Mouse (Mus musculus): Measurements from ENCODE around the gene Gmppa. TPM values are rescaled to one million over a fixed set of nuclear protein-coding genes. Genes with fewer than 3 reads are reported as not detected.

Gene Gmppa
- polyA plus RNA-seq (2015; fragmentation: Nextera tagmentation; extraction: Ambion mirVana): 80.3 and 88.5 TPM in 2 replicates

DNA sequence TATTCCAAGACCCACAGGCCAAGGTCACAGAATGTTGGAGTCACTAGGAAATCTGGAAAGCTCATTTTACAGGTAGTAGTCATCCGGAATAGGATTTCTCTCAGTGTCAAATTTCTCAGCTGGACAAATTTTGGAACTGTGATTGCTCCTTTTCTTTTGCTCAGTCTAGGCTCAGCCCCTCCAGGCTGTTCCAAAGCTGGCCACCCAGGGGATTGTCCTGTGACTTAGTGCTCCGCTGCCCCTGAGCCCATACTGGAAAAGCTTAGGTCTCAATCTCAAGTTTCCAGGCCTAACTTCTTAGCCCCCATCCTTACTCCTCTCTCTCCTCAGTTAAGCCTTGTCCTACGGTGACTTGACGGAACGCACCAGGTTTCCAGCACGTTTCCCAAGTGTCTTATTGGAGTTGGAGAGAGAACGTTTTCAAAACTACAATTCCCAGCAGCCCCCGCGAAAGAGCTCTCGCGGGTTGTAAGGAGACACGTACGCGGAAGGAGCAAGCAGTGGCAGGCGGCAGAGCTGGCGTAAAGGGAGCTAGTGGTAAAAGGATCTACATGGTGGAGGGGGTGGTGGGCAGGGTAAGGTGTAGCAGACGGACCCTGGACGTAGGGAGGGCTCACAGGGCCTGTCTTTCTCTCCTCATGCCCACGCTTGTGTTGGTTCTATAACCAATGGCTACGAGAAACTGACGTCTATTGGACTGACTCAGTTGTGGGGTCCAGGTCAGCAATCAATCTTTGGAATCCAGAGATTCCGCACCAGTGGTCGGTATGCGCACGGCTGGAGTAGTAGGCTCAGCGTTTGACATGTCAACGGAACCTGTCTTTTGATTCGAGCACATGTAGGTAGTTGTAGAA lies at the start of gene Gmppa:
Gmppa (plus strand) TSS at position 456 of the 854 bp plus-strand sequence.
- Histone ChIP-seq H3K4me1 (peaks cover 11% of the 10 kb centered on the region), H3K4me2 (peak within 1 kb of the TSS; percentile 62), H3K9ac (peak within 1 kb of the TSS; percentile 66), H3K9me3 (no peaks in the 10 kb centered on the region), H3K27me3 (no peaks in the 10 kb centered on the region), H3K4me3 (peak within 1 kb of the TSS; percentile 64), H3K27ac (peak within 1 kb of the TSS; percentile 55), H3K36me3 (no peaks in the 10 kb centered on the region)
- 6% methylated on average over 28 of the region's 28 CpGs for WGBS
- peak; percentile 85 for ATAC-seq (ENCODE audit: borderline replicate concordance, extremely low read depth, low FRiP score, low TSS enrichment)

DNA sequence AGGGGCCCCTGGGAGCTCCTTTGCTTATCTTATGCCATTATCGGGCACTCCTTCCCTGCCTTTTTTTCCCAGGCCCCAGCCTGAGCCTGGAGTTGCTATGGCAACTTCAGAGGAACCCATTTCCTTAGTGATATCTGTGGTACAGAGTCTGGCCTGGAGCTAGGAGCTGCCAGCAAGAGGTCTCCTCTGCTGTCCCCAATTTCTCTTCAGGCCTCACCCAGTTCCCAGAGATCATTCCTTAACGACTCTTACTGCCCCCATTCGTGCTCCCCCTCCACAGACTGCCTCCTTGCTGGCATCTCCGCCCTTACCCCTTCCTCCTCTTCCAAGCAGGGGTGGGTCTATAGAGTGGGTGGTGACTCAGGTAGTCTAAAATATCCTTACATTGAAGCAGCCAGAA lies 49.6 kb upstream of the Gmppa start:
- Histone ChIP-seq H3K9me3 (no peaks in the 10 kb centered on the region), H3K4me3 (no peak overlapping the region), H3K27ac (no peak overlapping the region), H3K36me3 (0 out of 2 replicates have a peak, but pooled peaks cover 2% of the 10 kb centered on the region), H3K27me3 (peaks cover 69% of the 10 kb centered on the region), H3K4me1 (peaks cover 43% of the 10 kb centered on the region), H3K4me2 (no peak overlapping the region), H3K9ac (no peak overlapping the region)
- ATAC-seq (ENCODE audit: borderline replicate concordance, extremely low read depth, low FRiP score, low TSS enrichment): no peak
- WGBS: 34% methylated on average over 4 of the region's 4 CpGs

DNA sequence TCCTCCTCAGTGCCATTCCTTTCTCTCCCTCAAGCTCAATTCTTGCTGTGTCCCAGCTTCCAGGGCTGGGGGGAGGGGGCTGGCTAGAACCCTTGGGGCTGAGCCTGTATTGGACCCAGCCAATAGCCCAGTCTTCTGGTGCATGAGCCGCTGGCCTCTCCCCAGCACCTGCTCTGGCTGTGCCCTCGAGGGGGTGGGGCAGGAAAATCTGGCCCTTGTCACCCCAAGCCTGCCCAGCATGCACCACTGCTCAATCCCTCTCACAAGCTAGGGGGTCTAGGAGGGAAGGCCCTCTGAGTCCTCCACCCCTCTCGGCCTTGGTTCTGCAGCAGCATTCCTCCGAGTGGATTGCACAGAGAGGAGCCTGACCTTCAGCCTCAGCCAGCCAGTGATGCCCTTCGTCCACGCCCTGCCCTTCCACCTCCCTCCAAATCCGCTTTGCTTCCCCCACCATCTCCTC lies 48.2 kb upstream of the Gmppa start:
- peak; percentile 10; the same call in 1 of the 2 replicates for ATAC-seq (ENCODE audit: borderline replicate concordance, extremely low read depth, low FRiP score, low TSS enrichment)
- peaks cover 36% of the 10 kb centered on the region for H3K4me1 ChIP-seq
- no peak overlapping the region for H3K27ac ChIP-seq
- no peaks in the 10 kb centered on the region for H3K9me3 ChIP-seq
- 30% methylated on average over 7 of the region's 7 CpGs for WGBS
- H3K27me3 ChIP-seq: peaks cover 64% of the 10 kb centered on the region
- no peak overlapping the region for H3K4me3 ChIP-seq
- no peak overlapping the region for H3K4me2 ChIP-seq
- H3K36me3 ChIP-seq: 0 out of 2 replicates have a peak, but pooled peaks cover 2% of the 10 kb centered on the region
- 0 out of 2 replicates have a peak overlapping the region, but pooled peaks have one; percentile 6 for H3K9ac ChIP-seq

DNA sequence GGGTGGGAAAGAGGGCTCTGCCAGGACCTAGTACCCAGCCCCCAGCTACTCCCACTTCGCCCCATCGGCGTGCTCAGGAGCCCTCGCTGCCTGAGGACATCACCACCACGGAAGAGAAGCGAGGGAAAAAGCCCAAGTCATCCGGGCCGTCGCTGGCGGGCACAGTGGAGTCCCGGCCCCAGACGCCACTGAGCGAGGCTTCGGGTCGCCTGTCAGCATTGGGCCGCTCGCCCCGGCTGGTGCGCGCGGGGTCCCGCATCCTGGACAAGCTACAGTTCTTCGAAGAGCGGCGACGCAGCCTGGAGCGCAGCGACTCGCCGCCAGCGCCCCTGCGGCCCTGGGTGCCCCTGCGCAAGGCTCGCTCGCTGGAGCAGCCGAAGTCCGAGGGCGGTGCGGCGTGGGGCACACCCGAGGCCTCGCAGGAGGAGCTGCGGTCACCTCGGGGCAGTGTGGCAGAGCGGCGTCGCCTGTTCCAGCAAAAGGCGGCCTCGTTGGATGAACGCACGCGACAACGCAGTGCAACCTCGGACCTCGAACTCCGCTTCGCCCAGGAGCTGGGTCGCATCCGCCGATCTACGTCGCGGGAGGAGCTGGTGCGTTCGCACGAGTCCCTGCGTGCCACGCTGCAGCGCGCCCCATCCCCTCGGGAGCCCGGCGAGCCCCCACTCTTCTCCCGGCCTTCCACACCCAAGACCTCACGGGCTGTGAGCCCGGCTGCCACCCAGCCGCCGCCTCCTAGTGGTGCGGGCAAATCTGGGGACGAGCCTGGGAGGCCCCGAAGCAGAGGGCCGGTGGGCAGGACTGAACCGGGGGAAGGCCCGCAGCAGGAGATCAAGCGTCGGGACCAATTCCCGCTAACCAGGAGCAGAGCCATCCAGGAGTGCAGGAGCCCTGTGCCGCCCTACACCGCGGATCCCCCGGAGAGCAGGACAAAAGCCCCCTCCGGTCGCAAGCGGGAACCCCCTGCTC lies 47.5 kb upstream of the Gmppa start:
- WGBS: 17% methylated on average over 94 of the region's 94 CpGs

DNA sequence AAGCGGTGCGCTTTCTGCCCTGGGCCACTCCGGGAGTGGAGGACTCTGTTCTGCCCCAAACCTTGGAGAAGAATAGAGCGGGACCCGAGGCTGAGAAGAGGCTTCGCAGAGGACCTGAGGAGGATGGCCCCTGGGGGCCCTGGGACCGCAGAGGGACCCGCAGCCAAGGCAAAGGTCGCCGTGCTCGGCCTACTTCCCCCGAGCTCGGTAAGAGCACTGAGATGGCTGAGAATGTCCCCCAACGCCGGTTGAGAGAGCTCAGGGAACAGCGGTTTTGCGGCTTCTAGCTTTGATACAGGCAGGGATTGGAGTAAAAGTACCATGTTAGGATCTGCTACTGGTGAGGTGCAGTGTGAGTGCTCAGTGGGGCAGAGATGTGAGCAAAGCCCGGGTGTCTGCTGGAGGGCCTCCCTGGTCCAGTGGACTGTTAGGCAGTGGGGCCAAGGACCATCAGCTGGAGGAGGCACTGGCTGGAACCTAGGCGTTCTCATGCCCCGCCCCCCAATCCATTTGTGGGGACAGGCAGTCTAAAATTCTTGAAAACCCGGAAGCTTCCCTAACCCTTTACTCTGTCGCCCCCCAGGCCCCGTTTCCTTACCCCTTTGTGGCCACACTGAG lies 46.7 kb upstream of the Gmppa start:
- WGBS: 43% methylated on average over 23 of the region's 23 CpGs
- no peak for ATAC-seq (ENCODE audit: borderline replicate concordance, extremely low read depth, low FRiP score, low TSS enrichment)
- peak overlapping the region; percentile 48; the same call in 1 of the 2 replicates for H3K4me2 ChIP-seq
- H3K27me3 ChIP-seq: peaks cover 53% of the 10 kb centered on the region
- no peaks in the 10 kb centered on the region for H3K9me3 ChIP-seq
- no peak overlapping the region for H3K9ac ChIP-seq
- no peak overlapping the region for H3K27ac ChIP-seq
- peaks cover 40% of the 10 kb centered on the region for H3K4me1 ChIP-seq
- 0 out of 2 replicates have a peak, but pooled peaks cover 2% of the 10 kb centered on the region for H3K36me3 ChIP-seq
- H3K4me3 ChIP-seq: peak overlapping the region; percentile 17; the same call in 1 of the 2 replicates

More for the DNA sequence above, 47.5 kb upstream of the Gmppa start:
- Histone ChIP-seq H3K4me2 (peak overlapping the region; percentile 48), H3K27ac (no peak overlapping the region), H3K9ac (0 out of 2 replicates have a peak overlapping the region, but pooled peaks have one; percentile 6), H3K36me3 (0 out of 2 replicates have a peak, but pooled peaks cover 2% of the 10 kb centered on the region), H3K9me3 (no peaks in the 10 kb centered on the region), H3K4me3 (peak overlapping the region; percentile 17), H3K4me1 (peaks cover 36% of the 10 kb centered on the region), H3K27me3 (peaks cover 59% of the 10 kb centered on the region)
- no peak for ATAC-seq (ENCODE audit: borderline replicate concordance, extremely low read depth, low FRiP score, low TSS enrichment)

DNA sequence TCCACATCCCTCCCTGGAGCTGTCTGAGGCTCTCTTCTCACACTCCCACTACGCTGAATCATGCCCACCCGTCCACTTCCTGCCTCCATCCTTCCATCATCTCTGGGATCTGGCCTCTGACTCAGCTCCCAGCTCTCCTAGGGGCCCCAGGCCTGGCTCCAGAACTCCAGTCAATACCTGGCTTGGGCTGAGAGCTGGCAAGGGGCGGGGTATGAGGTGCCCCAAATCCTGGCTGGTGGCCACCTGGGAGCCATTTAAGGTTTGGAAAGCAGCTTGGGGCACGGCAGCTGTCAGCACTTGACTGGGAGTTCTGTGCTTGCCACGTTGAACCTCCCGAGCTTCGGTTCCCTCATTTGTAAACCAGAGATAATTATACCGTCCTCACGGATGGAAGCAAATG lies 42.6 kb upstream of the Gmppa start:
- Histone ChIP-seq H3K9ac (no peak overlapping the region), H3K27ac (peak overlapping the region; percentile 19; the same call in 1 of the 2 replicates), H3K4me2 (no peak overlapping the region), H3K27me3 (peaks cover 21% of the 10 kb centered on the region), H3K4me3 (no peak overlapping the region), H3K4me1 (peaks cover 21% of the 10 kb centered on the region), H3K9me3 (no peaks in the 10 kb centered on the region), H3K36me3 (peaks cover 2% of the 10 kb centered on the region; the same call in 1 of the 2 replicates)
- ATAC-seq (ENCODE audit: borderline replicate concordance, extremely low read depth, low FRiP score, low TSS enrichment): no peak
- WGBS: 59% methylated on average over 9 of the region's 9 CpGs

DNA sequence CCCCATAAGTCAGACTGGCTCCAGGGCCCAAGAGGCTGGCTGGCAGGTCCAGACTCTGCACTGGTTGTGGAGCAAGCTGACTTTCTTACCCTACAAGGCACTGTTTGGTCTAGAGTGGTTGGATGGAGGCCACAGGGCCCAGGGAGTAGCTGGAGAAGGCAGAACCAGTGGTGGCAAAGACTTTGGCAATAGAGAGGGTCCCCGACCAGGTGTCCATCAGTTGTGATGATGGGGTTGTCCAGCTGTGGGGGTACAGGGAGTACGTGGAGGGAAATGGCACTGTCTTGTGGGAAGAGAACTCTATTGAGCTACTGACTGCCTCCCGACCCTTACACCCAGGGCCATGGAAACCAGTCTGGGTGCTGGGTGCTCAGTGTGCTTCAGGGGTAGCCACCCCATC lies 41.9 kb upstream of the Gmppa start:
- WGBS: 85% methylated on average over 3 of the region's 3 CpGs
- Histone ChIP-seq H3K4me2 (no peak overlapping the region), H3K27ac (no peak overlapping the region), H3K9me3 (no peaks in the 10 kb centered on the region), H3K27me3 (peaks cover 14% of the 10 kb centered on the region), H3K36me3 (peaks cover 2% of the 10 kb centered on the region; the same call in 1 of the 2 replicates), H3K4me1 (peaks cover 21% of the 10 kb centered on the region), H3K4me3 (no peak overlapping the region), H3K9ac (no peak overlapping the region)
- no peak for ATAC-seq (ENCODE audit: borderline replicate concordance, extremely low read depth, low FRiP score, low TSS enrichment)

DNA sequence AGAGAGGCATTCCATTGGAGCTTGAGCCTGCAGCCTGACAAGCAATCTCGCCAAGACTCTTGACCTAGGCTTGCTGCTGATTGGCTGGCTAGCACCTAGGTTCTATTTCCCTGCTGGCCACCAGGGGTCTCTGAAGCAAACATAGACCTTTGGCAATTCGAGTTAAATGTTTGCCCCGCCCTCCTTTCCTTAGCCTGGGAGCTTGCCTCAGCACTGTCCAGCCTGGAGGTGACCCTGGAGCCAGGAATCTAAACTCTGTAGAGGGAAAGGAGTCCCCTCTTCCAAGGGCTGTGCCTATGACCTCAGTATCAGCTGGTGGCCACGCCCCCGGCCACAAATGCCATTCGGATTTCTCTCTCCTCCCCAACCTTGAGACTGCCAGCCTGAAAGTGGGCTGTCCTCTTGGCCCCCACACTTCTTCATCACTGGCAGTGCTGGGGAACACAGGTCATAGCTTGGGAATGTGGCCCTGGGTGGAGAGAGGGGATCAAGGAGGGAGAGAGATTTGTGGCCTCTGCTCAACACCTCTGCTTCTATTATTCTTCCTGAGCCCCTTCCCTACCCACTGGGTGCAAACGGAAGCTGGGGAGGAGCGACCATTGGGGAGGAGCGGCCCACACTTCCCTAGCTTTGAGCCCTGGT lies 36.8 kb upstream of the Gmppa start:
- 7% methylated on average over 9 of the region's 9 CpGs for WGBS
- H3K9ac ChIP-seq: no peak overlapping the region

DNA sequence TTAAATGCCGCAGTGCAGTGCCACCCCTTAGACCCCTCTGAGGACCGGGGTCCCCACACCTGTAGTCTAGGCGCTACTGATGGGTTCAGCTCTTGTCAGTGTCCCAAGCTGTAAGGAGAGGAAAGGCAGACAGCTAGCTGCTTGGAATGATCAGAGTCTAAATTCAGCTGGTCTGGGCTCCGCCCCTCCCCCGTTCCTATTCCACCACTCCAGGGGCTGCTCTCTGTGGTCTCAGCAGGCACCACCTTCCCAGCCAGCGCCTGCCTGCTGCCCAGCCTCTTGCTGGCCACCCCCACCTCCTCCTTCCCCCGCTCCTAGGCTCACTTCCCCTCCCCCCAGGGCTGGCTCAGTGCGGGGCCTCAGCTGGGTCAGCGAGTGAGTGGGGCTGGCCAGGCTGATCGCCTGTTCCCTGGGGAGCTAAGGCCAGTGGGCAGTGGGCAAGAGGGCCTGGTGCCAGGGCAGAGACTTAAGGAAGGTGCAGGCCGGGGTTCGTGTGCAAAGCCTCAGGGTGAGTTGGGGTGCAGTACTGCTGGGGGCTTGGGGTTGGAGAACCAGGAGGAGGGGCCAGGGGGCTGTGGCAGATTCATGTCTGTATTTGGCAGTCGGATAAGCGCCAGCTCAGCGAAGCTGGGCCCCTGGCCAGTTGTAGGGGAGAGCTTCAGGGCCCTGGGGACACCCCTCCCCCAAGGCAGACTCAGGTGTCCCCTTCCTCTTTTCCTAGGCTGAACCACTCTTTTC lies 35.8 kb upstream of the Gmppa start:
- no peaks in the 10 kb centered on the region for H3K27me3 ChIP-seq
- peak overlapping the region; percentile 92 for H3K27ac ChIP-seq
- peak; percentile 89 for ATAC-seq (ENCODE audit: borderline replicate concordance, extremely low read depth, low FRiP score, low TSS enrichment)
- peak overlapping the region; percentile 34 for H3K9ac ChIP-seq
- H3K4me1 ChIP-seq: peaks cover 29% of the 10 kb centered on the region
- H3K4me3 ChIP-seq: peak overlapping the region; percentile 35
- H3K36me3 ChIP-seq: peaks cover 19% of the 10 kb centered on the region
- 3% methylated on average over 15 of the region's 15 CpGs for WGBS
- no peaks in the 10 kb centered on the region for H3K9me3 ChIP-seq
- H3K4me2 ChIP-seq: peak overlapping the region; percentile 58

More for the DNA sequence above, 36.8 kb upstream of the Gmppa start:
- H3K4me1 ChIP-seq: peaks cover 29% of the 10 kb centered on the region
- H3K27ac ChIP-seq: peak overlapping the region; percentile 92
- no peaks in the 10 kb centered on the region for H3K9me3 ChIP-seq
- peak overlapping the region; percentile 58 for H3K4me2 ChIP-seq
- H3K36me3 ChIP-seq: peaks cover 15% of the 10 kb centered on the region
- H3K4me3 ChIP-seq: no peak overlapping the region
- peak; percentile 71 for ATAC-seq (ENCODE audit: borderline replicate concordance, extremely low read depth, low FRiP score, low TSS enrichment)
- H3K27me3 ChIP-seq: no peaks in the 10 kb centered on the region

DNA sequence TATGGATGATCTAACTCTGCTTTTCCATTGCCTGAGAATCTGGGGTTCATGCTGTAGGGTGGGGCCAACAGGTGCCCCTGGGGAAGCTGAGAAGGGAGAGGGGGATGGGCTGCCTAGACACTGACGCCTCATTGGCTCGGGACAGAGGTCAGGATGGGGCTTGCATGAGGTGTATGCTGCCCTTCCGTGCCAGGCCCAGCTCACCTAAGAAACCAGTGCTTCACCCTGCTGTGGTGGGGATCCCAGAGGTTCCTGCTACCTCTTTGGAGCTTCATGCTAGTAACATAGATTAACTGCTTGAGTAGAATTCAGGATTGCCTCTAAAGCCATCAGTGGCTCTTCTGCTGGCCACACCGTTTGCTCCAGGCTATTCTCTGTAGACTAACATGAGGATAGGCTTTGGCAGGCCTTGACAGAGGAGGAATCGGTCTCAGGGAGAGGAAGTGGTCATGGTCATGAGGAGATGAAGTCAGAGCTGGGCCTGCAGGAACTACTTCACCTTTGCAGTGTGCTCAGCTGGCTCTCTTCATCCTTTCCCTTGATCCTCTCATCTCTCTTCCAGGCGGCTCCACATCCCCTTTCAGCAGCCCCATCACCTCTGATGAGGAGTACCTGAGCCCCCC lies 35.1 kb upstream of the Gmppa start:
- WGBS: 29% methylated on average over 6 of the region's 6 CpGs
- H3K36me3 ChIP-seq: peaks cover 23% of the 10 kb centered on the region
- H3K4me3 ChIP-seq: peak overlapping the region; percentile 35
- H3K4me2 ChIP-seq: peak overlapping the region; percentile 58
- peak overlapping the region; percentile 92 for H3K27ac ChIP-seq
- peak overlapping the region; percentile 34; the same call in 1 of the 2 replicates for H3K9ac ChIP-seq
- no peaks in the 10 kb centered on the region for H3K27me3 ChIP-seq
- peaks cover 29% of the 10 kb centered on the region for H3K4me1 ChIP-seq
- H3K9me3 ChIP-seq: no peaks in the 10 kb centered on the region
- 0 out of 2 replicates have a peak, but pooled peaks have one; percentile 1 for ATAC-seq (ENCODE audit: borderline replicate concordance, extremely low read depth, low FRiP score, low TSS enrichment)

All from lung, embryonic 15.5 days (tissue).